Mouse (Mus musculus) megakaryocyte, embryonic 14.5 days (primary cell): ENCODE data around the gene Slain1.

Experiments used
- FLI1 ChIP-seq: IDR thresholded peaks from 2 replicates; pipeline ENCODE4 v1.6.1; 2012; ENCODE audit warnings: low read length, inconsistent platforms, mixed read lengths
- GATA1 ChIP-seq: IDR thresholded peaks from 3 replicates; pipeline ENCODE4 v1.6.1; 2012; ENCODE audit warnings: mixed read lengths, low read length, inconsistent platforms, borderline replicate concordance

DNA sequence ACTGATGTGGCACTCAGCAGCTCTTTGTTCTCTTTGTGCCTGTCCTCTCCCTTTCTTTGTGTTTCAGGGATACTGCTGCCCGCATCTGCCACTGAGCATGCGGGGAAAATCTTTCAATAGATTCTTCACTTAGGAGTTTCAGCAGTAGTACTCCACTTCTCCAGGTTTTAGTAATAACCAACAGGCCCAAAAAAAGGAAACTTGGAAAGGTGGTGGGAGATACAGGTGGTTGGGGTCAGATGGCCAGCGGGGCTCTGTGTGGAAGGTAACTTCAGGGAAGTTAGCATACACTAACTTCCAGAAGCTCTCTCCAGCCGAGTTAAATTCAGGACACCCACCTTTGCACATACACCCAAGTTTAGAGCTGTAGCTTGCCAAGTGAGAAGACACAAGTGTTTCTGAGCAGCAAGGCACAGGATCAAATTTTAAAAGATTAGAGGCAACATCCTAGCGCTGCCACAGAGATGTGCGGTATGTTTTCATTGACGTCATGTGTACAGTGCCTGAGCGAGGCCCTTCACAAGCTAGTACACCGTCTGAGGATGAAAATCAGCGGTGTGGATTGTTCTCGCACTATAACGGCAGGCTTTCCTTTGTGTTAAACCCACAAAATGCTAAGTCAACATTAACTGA lies 1.3 kb upstream of the Slain1 start:
- TF ChIP-seq GATA1 (no peak), FLI1 (no peak)
